In the genomic region with DNA sequence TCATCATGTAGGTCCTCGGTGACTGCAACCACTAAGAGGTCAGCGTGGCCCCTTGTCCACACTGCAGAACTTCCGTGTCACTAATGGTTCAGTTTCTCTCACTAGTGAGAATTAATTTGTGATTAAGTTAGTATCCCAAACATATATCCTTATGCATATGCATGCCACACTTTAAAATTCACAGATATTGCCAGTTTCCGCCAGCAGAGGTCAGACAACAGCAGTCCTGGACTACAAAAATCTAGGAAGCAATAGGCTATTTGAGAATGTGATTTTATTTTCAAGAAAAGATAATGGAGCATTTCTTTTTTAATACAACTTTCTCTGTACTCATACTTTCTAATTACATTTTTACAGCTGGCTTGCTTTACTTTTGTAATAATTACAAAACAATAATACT, we compare ENCODE assay signal across 8 mouse cellular contexts. TPM values are rescaled to one million over a fixed set of nuclear protein-coding genes. Genes with fewer than 3 reads are reported as not detected.
DNase-seq lines count a peak whose midpoint lies in the region; ATAC-seq and TF ChIP-seq lines count a peak whose summit lies in the region.

No protein-coding gene starts in this region.

- 64% methylated on average over 4 of the region's 4 CpGs for WGBS in midbrain, postnatal 0 days
- WGBS in midbrain, embryonic 15.5 days: 65% methylated on average over 4 of the region's 4 CpGs

- H3K36me3 ChIP-seq in midbrain, postnatal 0 days (ENCODE audit: insufficient read depth, low read length): no peaks in the 10 kb centered on the region
- H3K36me3 ChIP-seq in midbrain, embryonic 15.5 days (replicated peaks): no peaks in the 10 kb centered on the region

- peak; percentile 68 for TF ChIP-seq CTCF in midbrain, postnatal 0 days (IDR thresholded peaks at IDR 0.05)

- H3K27ac ChIP-seq in midbrain, postnatal 0 days (ENCODE audit: low read depth, low read length): no peak overlapping the region
- H3K27ac ChIP-seq in midbrain, embryonic 15.5 days: no peak overlapping the region

- no peak overlapping the region for H3K9ac ChIP-seq in midbrain, postnatal 0 days (replicated peaks; ENCODE audit: low read length, poor library complexity, severe bottlenecking)
- H3K9ac ChIP-seq in midbrain, embryonic 15.5 days: no peak overlapping the region

- no peaks in the 10 kb centered on the region for H3K4me1 ChIP-seq in midbrain, postnatal 0 days (ENCODE audit: insufficient read depth, low read length)
- no peaks in the 10 kb centered on the region for H3K4me1 ChIP-seq in midbrain, embryonic 15.5 days

- no peak overlapping the region for H3K4me2 ChIP-seq in midbrain, postnatal 0 days (ENCODE audit: low read depth, low read length, poor library complexity, severe bottlenecking)
- H3K4me2 ChIP-seq in midbrain, embryonic 15.5 days: no peak overlapping the region

- no peak overlapping the region for H3K4me3 ChIP-seq in midbrain, postnatal 0 days (ENCODE audit: low read depth, low read length)
- no peak overlapping the region for H3K4me3 ChIP-seq in midbrain, embryonic 15.5 days

- DNase-seq in frontal cortex, postnatal 10 days (ENCODE audit: low spot score in 2 of 2): peak; percentile 2 to 8
- DNase-seq in midbrain, postnatal 0 days (ENCODE audit: low spot score): peak; percentile 19
- peak; percentile 18 to 31 for DNase-seq in kidney, postnatal 4 days
- DNase-seq in right cerebral cortex, postnatal 25 days: peak; percentile 15
- DNase-seq in cerebellum, adult 11-12 months: no peak

- ATAC-seq in frontal cortex, adult (ENCODE audit: low TSS enrichment): no peak; the same call in 1 of the 2 replicates
- ATAC-seq in midbrain, postnatal 0 days (ENCODE audit: low FRiP score): no peak
- no peak for ATAC-seq in midbrain, embryonic 15.5 days (replicated peaks)
- ATAC-seq in granulocyte monocyte progenitor cell, adult 5-6 weeks (replicated peaks; ENCODE audit: poor library complexity, severe bottlenecking): no peak

- no peaks in the 10 kb centered on the region for H3K9me3 ChIP-seq in midbrain, postnatal 0 days (ENCODE audit: low read length)
- no peaks in the 10 kb centered on the region for H3K9me3 ChIP-seq in midbrain, embryonic 15.5 days

- no peaks in the 10 kb centered on the region for H3K27me3 ChIP-seq in midbrain, postnatal 0 days (ENCODE audit: insufficient read depth, low read length)
- no peaks in the 10 kb centered on the region for H3K27me3 ChIP-seq in midbrain, embryonic 15.5 days (replicated peaks)

RNA-seq across cellular contexts. Expression of gene Maob, which starts 51.0 kb away (rescaled TPM):
- total RNA-seq in midbrain, postnatal 0 days (2014; rRNA removed): 3.1 and 4.9 TPM in 2 replicates
- 7.1 and 7.5 TPM in 2 replicates for polyA plus RNA-seq in midbrain, postnatal 0 days (2015; fragmentation: Nextera tagmentation; extraction: Ambion mirVana)
- polyA plus RNA-seq in midbrain, embryonic 15.5 days (2015; fragmentation: Nextera tagmentation; extraction: Ambion mirVana): 3.6 and 4.1 TPM in 2 replicates
- not detected in 2 replicates for total RNA-seq in granulocyte monocyte progenitor cell, adult 5-6 weeks (2014; fragmentation: Nextera tagmentation)
- total RNA-seq in granulocyte monocyte progenitor cell, adult 5-6 weeks (2017): not detected in 2 replicates
